ENCODE assay signal across 15 mouse cellular contexts in genomic region chr14:33312309-33312708, GRCm38 (mm10).
"Had no signal": no experiment of that assay in that cellular context is flagged by ENCODE, and none has a peak within 500 bp of the region (broad histone marks: within the 10 kb centered on the region; RNA-seq: fewer than 3 reads in every experiment).

No protein-coding gene starts in this region.

- DNase-seq: kidney, postnatal 36 days; left cerebral cortex, postnatal 4 days; lung, adult 18-20 months; retina, postnatal 1 day; right cerebral cortex, postnatal 4 days; spleen, adult 18-20 months; thymus, adult 18-20 months; thymus, postnatal 14 days had no signal

- H3K27ac ChIP-seq: limb, embryonic 13.5 days; liver, embryonic 14.5 days; neural tube, embryonic 13.5 days had no signal

- H3K36me3 ChIP-seq: limb, embryonic 13.5 days; neural tube, embryonic 13.5 days had no signal

- H3K4me2 ChIP-seq: limb, embryonic 13.5 days; neural tube, embryonic 13.5 days had no signal

- H3K9me3 ChIP-seq: limb, embryonic 13.5 days; neural tube, embryonic 13.5 days had no signal

- H3K9ac ChIP-seq: limb, embryonic 13.5 days; liver, embryonic 14.5 days; neural tube, embryonic 13.5 days had no signal

- ATAC-seq: hindbrain, embryonic 16.5 days; inflammation-experienced regulatory T-cells, adult 6 months; intestine, postnatal 0 days; midbrain, embryonic 16.5 days had no signal

- H3K4me1 ChIP-seq: neural tube, embryonic 13.5 days had no signal

- H3K4me3 ChIP-seq: limb, embryonic 13.5 days; neural tube, embryonic 13.5 days had no signal
